8 mouse cellular contexts compared by ENCODE assay signal in genomic region chr8:111933348-111934076, GRCm38 (mm10). TPM values are rescaled to one million over a fixed set of nuclear protein-coding genes. Genes with fewer than 3 reads are reported as not detected.
DNase-seq lines count a peak whose midpoint lies in the region; ATAC-seq and TF ChIP-seq lines count a peak whose summit lies in the region.

Gene Tmem231 (minus strand): TSS chr8:111933881.

- H3K9me3 ChIP-seq in ES-E14 (ENCODE audit: control insufficient read depth, insufficient read depth, low read depth, low read length) = no peaks in the 10 kb centered on the region
- no peaks in the 10 kb centered on the region for H3K9me3 ChIP-seq in forebrain, embryonic 13.5 days (replicated peaks)
- H3K9me3 ChIP-seq in heart, postnatal 0 days (replicated peaks; ENCODE audit: control insufficient read depth, low read length) = no peaks in the 10 kb centered on the region
- H3K9me3 ChIP-seq in liver, postnatal 0 days (ENCODE audit: low read length) = no peaks in the 10 kb centered on the region
- H3K9me3 ChIP-seq in neural tube, embryonic 14.5 days (ENCODE audit: control insufficient read depth, low read length) = no peaks in the 10 kb centered on the region

- peak within 1 kb of the TSS; percentile 92 for H3K4me2 ChIP-seq in forebrain, embryonic 13.5 days
- peak within 1 kb of the TSS; percentile 75 for H3K4me2 ChIP-seq in heart, postnatal 0 days (ENCODE audit: low read depth, low read length)
- H3K4me2 ChIP-seq in liver, postnatal 0 days (ENCODE audit: low read depth, low read length) = peak within 1 kb of the TSS; percentile 94
- H3K4me2 ChIP-seq in neural tube, embryonic 14.5 days (ENCODE audit: low read depth, low read length) = peak within 1 kb of the TSS; percentile 86

- peak; percentile 90 for TF ChIP-seq POLR2A in testis, adult 2 months (IDR thresholded peaks at IDR 0.05; ENCODE audit: control insufficient read depth, low read depth, low read length)

- TF ChIP-seq CTCF in heart, postnatal 0 days (IDR thresholded peaks at IDR 0.05; ENCODE audit: low read depth) = no peak
- TF ChIP-seq CTCF in liver, postnatal 0 days (IDR thresholded peaks at IDR 0.05; ENCODE audit: low read depth) = peak; percentile 26; the same call in 1 of the 2 replicates
- TF ChIP-seq CTCF in testis, adult 2 months (IDR thresholded peaks at IDR 0.05; ENCODE audit: control insufficient read depth, insufficient read depth, insufficient replicate concordance, low read depth, low read length) = no peak

- H3K4me3 ChIP-seq in ES-E14 (ENCODE audit: insufficient read depth in 1 of 2, low read depth in 1 of 2, low read length in 2 of 2, poor library complexity in 1 of 2, severe bottlenecking in 1 of 2) = peak within 1 kb of the TSS; percentile 67 to 92
- peak within 1 kb of the TSS; percentile 79 for H3K4me3 ChIP-seq in forebrain, embryonic 13.5 days
- H3K4me3 ChIP-seq in heart, postnatal 0 days (ENCODE audit: low read depth, low read length) = peak within 1 kb of the TSS; percentile 53
- H3K4me3 ChIP-seq in liver, postnatal 0 days (ENCODE audit: low read depth, low read length) = peak within 1 kb of the TSS; percentile 60
- H3K4me3 ChIP-seq in neural tube, embryonic 14.5 days (ENCODE audit: low read depth, low read length) = peak within 1 kb of the TSS; percentile 81
- peak within 1 kb of the TSS; percentile 95 for H3K4me3 ChIP-seq in testis, adult 2 months (ENCODE audit: control insufficient read depth, low read depth, low read length)

- peak within 1 kb of the TSS; percentile 56; the same call in 1 of the 2 replicates for H3K27ac ChIP-seq in ES-E14 (ENCODE audit: insufficient read depth, low read depth, low read length, poor library complexity, severe bottlenecking)
- H3K27ac ChIP-seq in forebrain, embryonic 13.5 days = peak within 1 kb of the TSS; percentile 90
- H3K27ac ChIP-seq in heart, postnatal 0 days (ENCODE audit: low read depth) = no peak within 1 kb of the TSS
- peak within 1 kb of the TSS; percentile 60 for H3K27ac ChIP-seq in liver, postnatal 0 days (ENCODE audit: low read depth)
- peak within 1 kb of the TSS; percentile 91 for H3K27ac ChIP-seq in neural tube, embryonic 14.5 days (ENCODE audit: low read depth, low read length)
- H3K27ac ChIP-seq in testis, adult 2 months (ENCODE audit: control insufficient read depth, insufficient read depth, low read depth, low read length) = peak within 1 kb of the TSS; percentile 79

- DNase-seq in ES-E14 (ENCODE audit: low read depth, low spot score) = peak; percentile 93
- DNase-seq in heart, postnatal 0 days (ENCODE audit: low spot score) = peak; percentile 84
- peak; percentile 94 to 95 for DNase-seq in kidney, postnatal 36 days
- DNase-seq in liver, postnatal 0 days = peak; percentile 89

- under 1% methylated on average over 53 of the region's 53 CpGs for WGBS in forebrain, embryonic 13.5 days
- WGBS in heart, postnatal 0 days = under 1% methylated on average over 51 of the region's 53 CpGs
- 2% methylated on average over 53 of the region's 53 CpGs for WGBS in liver, postnatal 0 days (ENCODE audit: insufficient replicate concordance)
- under 1% methylated on average over 53 of the region's 53 CpGs for WGBS in neural tube, embryonic 14.5 days

- no peaks in the 10 kb centered on the region for H3K36me3 ChIP-seq in ES-E14 (ENCODE audit: control insufficient read depth, insufficient read depth, low read length, poor library complexity, severe bottlenecking)
- no peaks in the 10 kb centered on the region for H3K36me3 ChIP-seq in forebrain, embryonic 13.5 days (ENCODE audit: poor library complexity, severe bottlenecking)
- H3K36me3 ChIP-seq in heart, postnatal 0 days (replicated peaks; ENCODE audit: control insufficient read depth, insufficient read depth, low read length) = no peaks in the 10 kb centered on the region
- no peaks in the 10 kb centered on the region for H3K36me3 ChIP-seq in liver, postnatal 0 days (replicated peaks; ENCODE audit: insufficient read depth, low read length)
- no peaks in the 10 kb centered on the region for H3K36me3 ChIP-seq in neural tube, embryonic 14.5 days (ENCODE audit: control insufficient read depth, insufficient read depth, low read length)
- H3K36me3 ChIP-seq in testis, adult 2 months (ENCODE audit: control insufficient read depth, insufficient read depth, low read length) = no peaks in the 10 kb centered on the region; the same call in 1 of the 2 replicates

- no peak for TF ChIP-seq EP300 in heart, postnatal 0 days (IDR thresholded peaks at IDR 0.05; ENCODE audit: low read depth)
- no peak for TF ChIP-seq EP300 in liver, postnatal 0 days (IDR thresholded peaks at IDR 0.05; ENCODE audit: low read depth)

- ATAC-seq in cerebellum, adult (ENCODE audit: insufficient number of reproducible peaks, low FRiP score, low TSS enrichment) = peak; percentile 99
- ATAC-seq in forebrain, embryonic 13.5 days = peak; percentile 100
- peak; percentile 99 for ATAC-seq in heart, postnatal 0 days (ENCODE audit: insufficient read depth, low read depth)
- peak; percentile 94 for ATAC-seq in liver, postnatal 0 days
- ATAC-seq in neural tube, embryonic 14.5 days (ENCODE audit: low read depth) = peak; percentile 100

- H3K27me3 ChIP-seq in forebrain, embryonic 13.5 days = no peaks in the 10 kb centered on the region
- no peaks in the 10 kb centered on the region for H3K27me3 ChIP-seq in heart, postnatal 0 days (ENCODE audit: control insufficient read depth, insufficient read depth, low read length)
- 0 out of 2 replicates have a peak, but pooled peaks cover 10% of the 10 kb centered on the region for H3K27me3 ChIP-seq in liver, postnatal 0 days (ENCODE audit: insufficient read depth, low read length)
- H3K27me3 ChIP-seq in neural tube, embryonic 14.5 days (ENCODE audit: control insufficient read depth, insufficient read depth, low read length) = no peaks in the 10 kb centered on the region
- H3K27me3 ChIP-seq in testis, adult 2 months (ENCODE audit: control insufficient read depth, insufficient read depth, low read length) = no peaks in the 10 kb centered on the region

- H3K4me1 ChIP-seq in ES-E14 (ENCODE audit: control insufficient read depth in 2 of 2, insufficient read depth in 2 of 2, low read length in 2 of 2, poor library complexity in 1 of 2) = peaks cover 4 to 15% of the 10 kb centered on the region in 2 experiments; a peak in 2 of 4 replicates
- peaks cover 20% of the 10 kb centered on the region for H3K4me1 ChIP-seq in forebrain, embryonic 13.5 days
- H3K4me1 ChIP-seq in heart, postnatal 0 days (ENCODE audit: control insufficient read depth, insufficient read depth) = no peaks in the 10 kb centered on the region
- peaks cover 18% of the 10 kb centered on the region for H3K4me1 ChIP-seq in liver, postnatal 0 days (ENCODE audit: insufficient read depth)
- H3K4me1 ChIP-seq in neural tube, embryonic 14.5 days (ENCODE audit: control insufficient read depth, insufficient read depth, low read length) = peaks cover 5% of the 10 kb centered on the region; the same call in 1 of the 2 replicates
- H3K4me1 ChIP-seq in testis, adult 2 months (ENCODE audit: control insufficient read depth, insufficient read depth, low read length) = peaks cover 14% of the 10 kb centered on the region

- H3K9ac ChIP-seq in ES-E14 (ENCODE audit: insufficient read depth, low read depth, low read length, poor library complexity, severe bottlenecking) = peak within 1 kb of the TSS; percentile 87
- H3K9ac ChIP-seq in forebrain, embryonic 13.5 days = peak within 1 kb of the TSS; percentile 85
- peak within 1 kb of the TSS; percentile 31; the same call in 1 of the 2 replicates for H3K9ac ChIP-seq in heart, postnatal 0 days (replicated peaks; ENCODE audit: low read depth, low read length)
- H3K9ac ChIP-seq in liver, postnatal 0 days (replicated peaks) = peak within 1 kb of the TSS; percentile 64
- H3K9ac ChIP-seq in neural tube, embryonic 14.5 days (replicated peaks; ENCODE audit: low read depth, low read length) = peak within 1 kb of the TSS; percentile 76

- in situ Hi-C loops in ES-E14 (cut with MboI; ENCODE audit: low sequenced_read_pairs in 2 of 2, unreplicated experiment in 2 of 2) = no loop called here

TF ChIP-seq in ES-E14, 5 proteins besides CTCF, POLR2A, EP300 and RAD21:
- TF ChIP-seq CHD2 (IDR thresholded peaks at IDR 0.05; ENCODE audit: low read depth, low read length) (no peak), ZC3H11A (IDR thresholded peaks at IDR 0.05; ENCODE audit: borderline replicate concordance, low read depth, low read length) (no peak), HCFC1 (IDR thresholded peaks at IDR 0.05; ENCODE audit: borderline replicate concordance, insufficient read depth, low read length) (no peak), ZNF384 (IDR thresholded peaks at IDR 0.05; ENCODE audit: low read depth, low read length) (peak; percentile 57; the same call in 1 of the 2 replicates)
TF ChIP-seq in ES-E14: peak in this region for 1.

RNA-seq across cellular contexts. Expression of gene Tmem231, which starts in this region (rescaled TPM):
- total RNA-seq in ES-E14 (2012; rRNA removed) = 30.3 and 38.5 TPM in 2 replicates
- 14.6 and 14.8 TPM in 2 replicates for polyA plus RNA-seq in forebrain, embryonic 13.5 days (2015; fragmentation: Nextera tagmentation; extraction: Ambion mirVana)
- 1.2 and 3.3 TPM in 2 replicates for total RNA-seq in heart, postnatal 0 days (2014; rRNA removed; ENCODE audit: low replicate concordance)
- polyA plus RNA-seq in heart, postnatal 0 days (2015; fragmentation: Nextera tagmentation; extraction: Ambion mirVana) = 1.6 TPM in 2 replicates
- polyA plus RNA-seq in liver, postnatal 0 days (2015; fragmentation: Nextera tagmentation; extraction: Ambion mirVana) = 0.56 and 1.0 TPM in 2 replicates
- 14.8 and 15.6 TPM in 2 replicates for polyA plus RNA-seq in neural tube, embryonic 14.5 days (2014; fragmentation: Nextera tagmentation; extraction: Ambion mirVana)
- polyA plus RNA-seq in testis, adult 2 months (2012; rRNA removed) = 17.9 and 18.6 TPM in 2 replicates

Comparison
In these comparisons a context has a peak if more than half of its experiments do, and no peak if none do; other contexts are left out.
1. H3K9ac ChIP-seq: peak in every context shown above with its lines; median percentile 87 in ES-E14; 85 in forebrain, embryonic 13.5 days; 76 in neural tube, embryonic 14.5 days; 64 in liver, postnatal 0 days; 31 in heart, postnatal 0 days.